Mouse (Mus musculus) stomach, embryonic 15.5 days (tissue): ENCODE data around the gene Aqr. TPM values are rescaled to one million over a fixed set of nuclear protein-coding genes. Genes with fewer than 3 reads are reported as not detected.

Source experiments
- ATAC-seq: fragments of 200-750 bp; cut with Nextera tagmentation; 2 replicates; pipeline ENCODE4 v1.8.0; 2017; ENCODE audit warnings: low read depth, moderate number of reproducible peaks, moderate TSS enrichment; ENCODE audit not compliant: insufficient read depth, low FRiP score
- H3K27ac ChIP-seq: fragments of 300-500 bp; sonication (generic); 2 replicates; pipeline ENCODE4 v1.5.1; 2015; ENCODE audit warnings: mild to moderate bottlenecking, inconsistent platforms
- H3K27me3 ChIP-seq: fragments of 300-500 bp; sonication (generic); replicated peaks from 2 replicates; pipeline ENCODE4 v1.6.1; 2015; ENCODE audit warnings: inconsistent platforms
- H3K36me3 ChIP-seq: fragments of 300-500 bp; sonication (generic); 2 replicates; pipeline ENCODE4 v1.6.1; 2015; ENCODE audit warnings: inconsistent platforms
- H3K4me1 ChIP-seq: fragments of 300-500 bp; sonication (generic); 2 replicates; pipeline ENCODE4 v1.6.1; 2015; ENCODE audit warnings: inconsistent platforms
- H3K4me2 ChIP-seq: fragments of 300-500 bp; sonication (generic); 2 replicates; pipeline ENCODE4 v1.6.1; 2015; ENCODE audit warnings: mild to moderate bottlenecking, inconsistent platforms
- H3K4me3 ChIP-seq: fragments of 300-500 bp; sonication (generic); replicated peaks from 2 replicates; pipeline ENCODE4 v1.5.1; 2015; ENCODE audit warnings: inconsistent platforms
- H3K9ac ChIP-seq: fragments of 300-500 bp; sonication (generic); 2 replicates; pipeline ENCODE4 v1.6.1; 2015; ENCODE audit warnings: inconsistent platforms
- H3K9me3 ChIP-seq: fragments of 300-500 bp; sonication (generic); 2 replicates; pipeline ENCODE4 v1.6.1; 2016; ENCODE audit warnings: inconsistent platforms
- WGBS: fragments of 180-500 bp; shearing (Covaris S2); methylation state at CpG from one replicate; pipeline ENCODE4 v1.1.7; 2015; 5-methylcytosine and 5-hydroxymethylcytosine counted together
- polyA plus RNA-seq: library from polyadenylated mRNA; unstranded; fragments of >200 nt; fragmentation: Nextera tagmentation; extraction: Ambion mirVana; gene quantifications from 2 replicates; pipeline ENCODE4 v1.2.1, GENCODE M21; 2015

Aqr gene
- polyA plus RNA-seq, 1 experiment from 2014 or later, result 39.4 TPM

GRCm38 (mm10) chr2:114173248-114173647, 13.6 kb downstream of the Aqr start:
- no peaks in the 10 kb centered on the region for H3K9me3 ChIP-seq
- H3K4me1 ChIP-seq, result peaks cover 8% of the 10 kb centered on the region; the same call in 1 of the 2 replicates
- no peaks in the 10 kb centered on the region for H3K27me3 ChIP-seq
- H3K4me2 ChIP-seq, result no peak overlapping the region
- no peak overlapping the region for H3K4me3 ChIP-seq
- H3K9ac ChIP-seq, result no peak overlapping the region
- no peak for ATAC-seq
- H3K36me3 ChIP-seq, result no peaks in the 10 kb centered on the region; the same call in 1 of the 2 replicates
- no peak overlapping the region for H3K27ac ChIP-seq

- Histone ChIP-seq H3K4me1 (no peaks in the 10 kb centered on the region), H3K9ac (no peak overlapping the region), H3K4me3 (no peak overlapping the region), H3K36me3 (peaks cover 13% of the 10 kb centered on the region), H3K9me3 (no peaks in the 10 kb centered on the region), H3K4me2 (no peak overlapping the region), H3K27ac (no peak overlapping the region), H3K27me3 (no peaks in the 10 kb centered on the region)
- no peak for ATAC-seq
Measured at GRCm38 (mm10) chr2:114167837-114168236, 19.0 kb downstream of the Aqr start.

GRCm38 (mm10) chr2:114161978-114162377, 24.8 kb downstream of the Aqr start:
- peaks cover 25% of the 10 kb centered on the region; the same call in 1 of the 2 replicates for H3K36me3 ChIP-seq
- no peaks in the 10 kb centered on the region for H3K27me3 ChIP-seq
- no peak for ATAC-seq
- H3K9me3 ChIP-seq, result no peaks in the 10 kb centered on the region
- no peak overlapping the region for H3K9ac ChIP-seq
- 96% methylated on average over 1 of the region's 1 CpGs for WGBS
- H3K4me2 ChIP-seq, result no peak overlapping the region
- no peaks in the 10 kb centered on the region for H3K4me1 ChIP-seq
- H3K4me3 ChIP-seq, result no peak overlapping the region
- H3K27ac ChIP-seq, result no peak overlapping the region

- H3K27ac ChIP-seq, result no peak overlapping the region
- H3K9ac ChIP-seq, result no peak overlapping the region
- no peak for ATAC-seq
- 72% methylated on average over 4 of the region's 4 CpGs for WGBS
- H3K9me3 ChIP-seq, result no peaks in the 10 kb centered on the region
- H3K36me3 ChIP-seq, result peaks cover 32% of the 10 kb centered on the region
- no peaks in the 10 kb centered on the region for H3K4me1 ChIP-seq
- no peaks in the 10 kb centered on the region for H3K27me3 ChIP-seq
- no peak overlapping the region for H3K4me2 ChIP-seq
- no peak overlapping the region for H3K4me3 ChIP-seq
Measured at GRCm38 (mm10) chr2:114157345-114157744, 29.5 kb downstream of the Aqr start.

- Histone ChIP-seq H3K27ac (no peak overlapping the region), H3K4me3 (no peak overlapping the region), H3K4me1 (no peaks in the 10 kb centered on the region), H3K9me3 (no peaks in the 10 kb centered on the region), H3K36me3 (peaks cover 32% of the 10 kb centered on the region), H3K27me3 (no peaks in the 10 kb centered on the region), H3K4me2 (no peak overlapping the region), H3K9ac (no peak overlapping the region)
- WGBS, result 97% methylated on average over 1 of the region's 1 CpGs
- no peak for ATAC-seq
Measured at GRCm38 (mm10) chr2:114156639-114157038, 30.2 kb downstream of the Aqr start.

- no peaks in the 10 kb centered on the region for H3K27me3 ChIP-seq
- no peak overlapping the region for H3K4me2 ChIP-seq
- no peak for ATAC-seq
- H3K4me1 ChIP-seq, result no peaks in the 10 kb centered on the region
- H3K9me3 ChIP-seq, result no peaks in the 10 kb centered on the region
- no peak overlapping the region for H3K27ac ChIP-seq
- 87% methylated on average over 6 of the region's 6 CpGs for WGBS
- H3K36me3 ChIP-seq, result peaks cover 39% of the 10 kb centered on the region
- no peak overlapping the region for H3K4me3 ChIP-seq
- no peak overlapping the region for H3K9ac ChIP-seq
Measured at GRCm38 (mm10) chr2:114153247-114153646, 33.6 kb downstream of the Aqr start.

GRCm38 (mm10) chr2:114146864-114147458, 39.9 kb downstream of the Aqr start:
- WGBS, result 83% methylated on average over 15 of the region's 15 CpGs
- Histone ChIP-seq H3K4me2 (no peak overlapping the region), H3K4me1 (no peaks in the 10 kb centered on the region), H3K9ac (no peak overlapping the region), H3K4me3 (no peak overlapping the region), H3K27me3 (no peaks in the 10 kb centered on the region), H3K27ac (no peak overlapping the region), H3K9me3 (no peaks in the 10 kb centered on the region), H3K36me3 (peaks cover 31% of the 10 kb centered on the region)
- ATAC-seq, result no peak

- Histone ChIP-seq H3K9me3 (no peaks in the 10 kb centered on the region), H3K27ac (no peak overlapping the region), H3K4me2 (no peak overlapping the region), H3K4me1 (no peaks in the 10 kb centered on the region), H3K9ac (no peak overlapping the region), H3K4me3 (no peak overlapping the region), H3K27me3 (no peaks in the 10 kb centered on the region), H3K36me3 (peaks cover 37% of the 10 kb centered on the region)
- WGBS, result 74% methylated on average over 6 of the region's 6 CpGs
- ATAC-seq, result no peak
Measured at GRCm38 (mm10) chr2:114145315-114145801, 41.5 kb downstream of the Aqr start.

- Histone ChIP-seq H3K36me3 (peaks cover 35% of the 10 kb centered on the region), H3K27ac (no peak overlapping the region), H3K4me2 (no peak overlapping the region), H3K4me1 (no peaks in the 10 kb centered on the region), H3K27me3 (no peaks in the 10 kb centered on the region), H3K9me3 (no peaks in the 10 kb centered on the region), H3K4me3 (no peak overlapping the region), H3K9ac (no peak overlapping the region)
- ATAC-seq, result no peak
- WGBS, result 87% methylated on average over 5 of the region's 5 CpGs
Measured at GRCm38 (mm10) chr2:114144915-114145314, 41.9 kb downstream of the Aqr start.

GRCm38 (mm10) chr2:114143842-114144241, 43.0 kb downstream of the Aqr start:
- 93% methylated on average over 6 of the region's 6 CpGs for WGBS
- peaks cover 36% of the 10 kb centered on the region for H3K36me3 ChIP-seq
- H3K9me3 ChIP-seq, result no peaks in the 10 kb centered on the region
- ATAC-seq, result no peak
- no peak overlapping the region for H3K9ac ChIP-seq
- no peak overlapping the region for H3K4me2 ChIP-seq
- H3K4me3 ChIP-seq, result no peak overlapping the region
- no peak overlapping the region for H3K27ac ChIP-seq
- no peaks in the 10 kb centered on the region for H3K27me3 ChIP-seq
- no peaks in the 10 kb centered on the region for H3K4me1 ChIP-seq

GRCm38 (mm10) chr2:114136755-114137154, 50.1 kb downstream of the Aqr start:
- Histone ChIP-seq H3K9ac (no peak overlapping the region), H3K9me3 (no peaks in the 10 kb centered on the region), H3K4me2 (no peak overlapping the region), H3K27me3 (no peaks in the 10 kb centered on the region), H3K4me1 (no peaks in the 10 kb centered on the region), H3K36me3 (peaks cover 39% of the 10 kb centered on the region), H3K4me3 (no peak overlapping the region), H3K27ac (no peak overlapping the region)
- WGBS, result 96% methylated on average over 9 of the region's 9 CpGs
- ATAC-seq, result no peak

GRCm38 (mm10) chr2:114135777-114136176, 51.0 kb downstream of the Aqr start:
- H3K4me1 ChIP-seq, result no peaks in the 10 kb centered on the region
- H3K9ac ChIP-seq, result no peak overlapping the region
- 83% methylated on average over 2 of the region's 2 CpGs for WGBS
- no peaks in the 10 kb centered on the region for H3K9me3 ChIP-seq
- H3K27ac ChIP-seq, result no peak overlapping the region
- H3K4me3 ChIP-seq, result no peak overlapping the region
- H3K36me3 ChIP-seq, result peaks cover 34% of the 10 kb centered on the region; the same call in 1 of the 2 replicates
- H3K4me2 ChIP-seq, result no peak overlapping the region
- H3K27me3 ChIP-seq, result no peaks in the 10 kb centered on the region
- no peak for ATAC-seq

- no peaks in the 10 kb centered on the region for H3K27me3 ChIP-seq
- no peak overlapping the region for H3K4me3 ChIP-seq
- H3K9ac ChIP-seq, result no peak overlapping the region
- H3K4me1 ChIP-seq, result no peaks in the 10 kb centered on the region
- no peak for ATAC-seq
- H3K36me3 ChIP-seq, result peaks cover 30% of the 10 kb centered on the region; the same call in 1 of the 2 replicates
- no peak overlapping the region for H3K4me2 ChIP-seq
- H3K9me3 ChIP-seq, result no peaks in the 10 kb centered on the region
- WGBS, result 91% methylated on average over 4 of the region's 4 CpGs
- H3K27ac ChIP-seq, result no peak overlapping the region
Measured at GRCm38 (mm10) chr2:114133355-114133754, 53.5 kb downstream of the Aqr start.
